Mouse (Mus musculus) CH12.LX (cell line): ENCODE results near the gene Tnfaip3.

Source experiments
- CTCF ChIP-seq, 2 experiments: IDR thresholded peaks in 1 of 2; conservative IDR thresholded peaks in 1 of 2; 2 replicates each; pipeline ENCODE4 v1.5.1; 2011 to 2012; ENCODE audit warnings: low read depth in 2 of 2, low read length in 2 of 2, improper control_type of control experiment in 1 of 2, inconsistent platforms in 1 of 2, mild to moderate bottlenecking in 1 of 2, moderate library complexity in 1 of 2
- JUND ChIP-seq: conservative IDR thresholded peaks from 2 replicates; pipeline ENCODE4 v1.6.1; 2011; ENCODE audit warnings: low read depth, low read length, improper control_type of control experiment
- NRF1 ChIP-seq: IDR thresholded peaks from 2 replicates; pipeline ENCODE4 v1.6.1; 2014; ENCODE audit warnings: low read depth, mild to moderate bottlenecking, inconsistent platforms, low read length, improper control_type of control experiment, moderate library complexity
- UBTF ChIP-seq: IDR thresholded peaks from 2 replicates; pipeline ENCODE4 v1.6.1; 2012; ENCODE audit warnings: low read depth, mild to moderate bottlenecking, inconsistent platforms, low read length, improper control_type of control experiment, moderate library complexity

GRCm38 (mm10) chr10:18965601-18966000 is 49.9 kb downstream of the Tnfaip3 start:
- TF ChIP-seq UBTF = no peak
- TF ChIP-seq CTCF (conservative IDR thresholded peaks at IDR 0.05 in 1 of 2, IDR thresholded peaks at IDR 0.05 in 1 of 2; ENCODE audit: low read depth in 2 of 2, low read length in 2 of 2) = no peak
- no peak for TF ChIP-seq NRF1
- TF ChIP-seq JUND = no peak
